Mouse (Mus musculus): ENCODE measurements around the gene Spats1.

- no peak for TF ChIP-seq CTCF (IDR thresholded peaks at IDR 0.05; ENCODE audit: low read depth)
- no peak for TF ChIP-seq EP300 (IDR thresholded peaks at IDR 0.05; ENCODE audit: low read depth)
Observed at GRCm38 (mm10) chr17:45485581-45485980, 10.4 kb upstream of the Spats1 start.
